Mouse (Mus musculus): Measurements from ENCODE around the gene C1ql3.
A peak's percentile ranks its signal among the peaks of the same experiment; 100 is the strongest.

The C1ql3 gene

GRCm38 (mm10) chr2:13011472-13011871 lies at the start of gene C1ql3:
C1ql3 (minus strand) TSS chr2:13011806.
- no peak for DNase-seq

- DNase-seq = no peak
Measured at GRCm38 (mm10) chr2:13060426-13061170, 49.0 kb upstream of the C1ql3 start.

- no peak for DNase-seq
Measured at GRCm38 (mm10) chr2:13048649-13049048, 37.0 kb upstream of the C1ql3 start.

- DNase-seq = no peak
Measured at GRCm38 (mm10) chr2:13044555-13044954, 32.9 kb upstream of the C1ql3 start.

- no peak for DNase-seq
Measured at GRCm38 (mm10) chr2:13039785-13040184, 28.2 kb upstream of the C1ql3 start.

- DNase-seq = no peak
Measured at GRCm38 (mm10) chr2:13038772-13039171, 27.2 kb upstream of the C1ql3 start.

GRCm38 (mm10) chr2:13018861-13019260 lies 7.3 kb upstream of the C1ql3 start:
- no peak for DNase-seq

- DNase-seq = no peak
Measured at GRCm38 (mm10) chr2:13018382-13018781, 6.8 kb upstream of the C1ql3 start.

GRCm38 (mm10) chr2:13011973-13012372 lies 367 bp upstream of the C1ql3 start:
- no peak for DNase-seq

GRCm38 (mm10) chr2:13010460-13011341 lies 905 bp downstream of the C1ql3 start:
- peak; percentile 3 for DNase-seq

- DNase-seq = no peak
Measured at GRCm38 (mm10) chr2:13010030-13010459, 1.6 kb downstream of the C1ql3 start.

- DNase-seq = no peak
Measured at GRCm38 (mm10) chr2:13009261-13009972, 2.2 kb downstream of the C1ql3 start.

GRCm38 (mm10) chr2:13008433-13008832 lies 3.2 kb downstream of the C1ql3 start:
- DNase-seq = no peak

GRCm38 (mm10) chr2:13000026-13000425 lies 11.6 kb downstream of the C1ql3 start:
- DNase-seq = no peak

- DNase-seq = no peak
Measured at GRCm38 (mm10) chr2:12984901-12985732, 26.5 kb downstream of the C1ql3 start.

- DNase-seq = no peak
Measured at GRCm38 (mm10) chr2:12978771-12979170, 32.8 kb downstream of the C1ql3 start.

GRCm38 (mm10) chr2:12977367-12977766 lies 34.2 kb downstream of the C1ql3 start:
- no peak for DNase-seq

- DNase-seq = no peak
Measured at GRCm38 (mm10) chr2:12973752-12974151, 37.9 kb downstream of the C1ql3 start.

- DNase-seq = no peak
Measured at GRCm38 (mm10) chr2:12970049-12970724, 41.4 kb downstream of the C1ql3 start.

GRCm38 (mm10) chr2:12956703-12957424 lies 54.7 kb downstream of the C1ql3 start:
- DNase-seq = no peak

Data from cerebellum, adult 11 months (tissue).